Mouse (Mus musculus) lung, adult 2 months (tissue): ENCODE measurements around the gene Abraxas1. TPM values are rescaled to one million over a fixed set of nuclear protein-coding genes. Genes with fewer than 3 reads are reported as not detected.

Source experiments
- DNase-seq: peaks from one replicate; pipeline ENCODE4 v3.0.0; 2022
- H3K4me1 ChIP-seq: fragments of 200-500 bp; 2 replicates; pipeline ENCODE4 v1.6.1; 2011; ENCODE audit warnings: low read length; ENCODE audit not compliant: control insufficient read depth, insufficient read depth
- H3K4me3 ChIP-seq: fragments of 200-500 bp; replicated peaks from 2 replicates; pipeline ENCODE3; 2011; ENCODE audit warnings: low read depth, mild to moderate bottlenecking, control low read depth, low read length; ENCODE audit errors: extremely low read depth
- CTCF ChIP-seq: fragments of 200-500 bp; IDR thresholded peaks from 2 replicates; pipeline ENCODE4 v1.5.1; 2011; ENCODE audit warnings: mild to moderate bottlenecking, low read length, control low read depth; ENCODE audit not compliant: insufficient read depth
- POLR2A ChIP-seq: fragments of 200-500 bp; IDR thresholded peaks from 2 replicates; pipeline ENCODE4 v1.6.1; 2011; ENCODE audit warnings: low read depth, mild to moderate bottlenecking, control low read depth, low read length, borderline replicate concordance; ENCODE audit errors: extremely low read depth
- WGBS: fragments of 180-500 bp; shearing (Covaris S2); methylation state at CpG from one replicate; pipeline ENCODE4 v1.1.7; 2018; 5-methylcytosine and 5-hydroxymethylcytosine counted together
- polyA plus RNA-seq: library from polyadenylated mRNA; depleted of rRNA; stranded (reverse); fragments of >200 nt; gene quantifications from 2 replicates; pipeline ENCODE4 v1.2.3, GENCODE M21; 2012; rRNA removed

Gene Abraxas1
- 1.7 and 3.1 TPM in 2 replicates for polyA plus RNA-seq

- peak within 1 kb of the TSS; percentile 87 for H3K4me3 ChIP-seq
- H3K4me1 ChIP-seq = no peaks in the 10 kb centered on the region
- peak; percentile 77; the same call in 1 of the 2 replicates for TF ChIP-seq POLR2A
- TF ChIP-seq CTCF = no peak
- under 1% methylated on average over 63 of the region's 63 CpGs for WGBS
- peak; percentile 84 for DNase-seq
Measured at GRCm38 (mm10) chr5:100820483-100821184, at the start of gene Abraxas1. TSS of gene Abraxas1 (minus strand) at chr5:100820965.

DNA sequence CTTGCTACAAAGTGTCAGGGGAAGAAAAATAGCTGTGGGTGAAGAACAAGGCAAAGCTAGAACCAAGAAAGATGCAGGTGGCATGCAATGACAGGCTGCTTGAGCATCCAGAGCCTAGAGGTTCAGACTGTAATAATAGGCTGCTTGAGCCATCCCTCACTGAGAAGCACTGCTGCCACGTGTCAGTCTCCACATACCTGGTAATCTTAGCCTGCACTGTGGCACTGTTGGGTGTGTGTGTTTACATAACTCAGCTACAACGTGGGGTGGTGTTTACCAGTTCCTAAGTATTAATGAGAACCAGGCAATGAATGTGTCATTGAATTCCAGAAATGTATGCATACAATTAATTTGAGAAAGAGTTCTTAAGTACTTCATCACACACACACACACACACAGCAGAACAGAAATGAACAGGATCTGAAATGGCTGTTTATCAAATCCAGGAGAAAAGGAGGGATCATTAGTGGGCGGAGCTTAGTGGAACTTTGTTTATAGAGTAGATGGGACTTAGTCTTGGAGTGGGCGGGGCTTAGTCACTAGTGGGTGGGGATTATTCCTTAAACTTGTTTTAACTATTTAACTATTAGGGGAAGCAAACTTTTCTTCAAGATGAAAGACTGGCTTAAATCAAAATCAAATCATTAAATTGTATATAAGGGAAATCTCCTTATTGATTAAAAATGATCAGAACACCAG, 48.6 kb upstream of the Abraxas1 start:
- Histone ChIP-seq H3K4me3 (no peak overlapping the region), H3K4me1 (no peaks in the 10 kb centered on the region)
- TF ChIP-seq POLR2A = no peak
- TF ChIP-seq CTCF = no peak
- WGBS = 50% methylated on average over 4 of the region's 4 CpGs
- DNase-seq = peak; percentile 15

DNA sequence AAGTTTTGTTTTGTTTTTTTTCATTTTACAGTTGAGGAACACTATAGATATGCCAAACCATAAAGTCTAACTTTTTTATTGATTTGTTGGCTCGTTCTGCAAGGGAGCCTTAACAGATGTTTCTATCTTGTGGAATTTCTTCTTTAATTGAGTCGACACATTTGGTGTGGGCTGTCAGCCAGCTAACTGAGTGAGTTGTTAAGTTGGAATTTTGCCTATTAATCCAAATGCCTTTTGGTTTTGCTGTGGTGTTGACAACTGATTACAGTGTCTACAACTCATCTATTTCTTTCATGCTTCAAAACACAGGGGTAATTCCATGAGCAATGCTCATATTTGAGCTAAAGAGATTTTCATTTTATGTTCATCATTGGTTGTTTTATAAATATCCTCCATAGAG, 45.4 kb upstream of the Abraxas1 start:
- H3K4me3 ChIP-seq = no peak overlapping the region
- WGBS = 57% methylated on average over 2 of the region's 2 CpGs
- no peak for TF ChIP-seq CTCF
- no peak for TF ChIP-seq POLR2A
- H3K4me1 ChIP-seq = no peaks in the 10 kb centered on the region
- DNase-seq = no peak

GRCm38 (mm10) chr5:100864438-100864837, 43.7 kb upstream of the Abraxas1 start:
- no peak for DNase-seq
- H3K4me3 ChIP-seq = no peak overlapping the region
- TF ChIP-seq CTCF = no peak
- TF ChIP-seq POLR2A = no peak
- WGBS = 79% methylated on average over 6 of the region's 6 CpGs
- H3K4me1 ChIP-seq = no peaks in the 10 kb centered on the region

DNA sequence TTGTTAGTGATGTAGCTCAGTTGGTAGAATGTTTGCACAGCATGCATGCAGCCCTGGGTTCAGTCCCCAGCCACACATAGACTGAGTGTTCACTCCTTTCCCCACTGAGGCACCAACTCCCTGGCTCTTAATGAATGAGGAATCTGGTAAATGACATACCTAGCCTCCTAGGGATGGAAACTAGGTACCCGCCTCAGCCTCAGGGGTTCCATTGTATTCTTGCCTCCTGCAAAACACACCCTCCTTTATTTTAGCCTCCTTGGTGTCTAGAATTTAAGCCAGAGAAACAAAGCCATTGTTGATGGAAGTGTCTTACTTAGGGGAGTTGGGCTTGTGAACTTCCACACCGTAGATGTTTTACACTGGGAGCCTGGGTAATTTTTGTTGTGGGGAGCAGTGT, 42.3 kb upstream of the Abraxas1 start:
- no peak for TF ChIP-seq CTCF
- TF ChIP-seq POLR2A = no peak
- H3K4me3 ChIP-seq = no peak overlapping the region
- 81% methylated on average over 2 of the region's 2 CpGs for WGBS
- no peak for DNase-seq
- no peaks in the 10 kb centered on the region for H3K4me1 ChIP-seq

GRCm38 (mm10) chr5:100861811-100862210, 41.0 kb upstream of the Abraxas1 start:
- TF ChIP-seq CTCF (no peak), POLR2A (no peak)
- Histone ChIP-seq H3K4me1 (no peaks in the 10 kb centered on the region), H3K4me3 (no peak overlapping the region)
- no peak for DNase-seq
- 77% methylated on average over 7 of the region's 7 CpGs for WGBS

DNA sequence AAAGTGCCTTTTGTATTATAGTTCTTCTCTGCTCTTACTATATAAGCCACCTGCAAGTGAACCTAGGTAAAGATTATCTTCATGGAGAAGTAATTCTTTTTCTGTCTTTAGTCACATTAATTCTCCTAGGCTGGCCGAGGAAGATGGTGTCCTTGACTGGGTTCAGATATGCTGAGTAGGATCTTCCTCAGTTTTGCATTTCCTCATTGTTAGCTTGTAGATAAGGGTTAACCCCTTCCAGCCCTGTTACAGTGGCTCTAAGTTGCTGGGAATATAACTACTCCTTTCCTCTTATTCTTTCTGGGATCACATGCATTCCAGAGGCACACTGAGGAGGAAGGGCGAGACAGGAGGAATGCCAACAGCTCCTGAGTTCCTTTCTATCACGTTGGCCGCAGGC, 40.4 kb upstream of the Abraxas1 start:
- no peak overlapping the region for H3K4me3 ChIP-seq
- TF ChIP-seq CTCF = no peak
- TF ChIP-seq POLR2A = no peak
- no peak for DNase-seq

DNA sequence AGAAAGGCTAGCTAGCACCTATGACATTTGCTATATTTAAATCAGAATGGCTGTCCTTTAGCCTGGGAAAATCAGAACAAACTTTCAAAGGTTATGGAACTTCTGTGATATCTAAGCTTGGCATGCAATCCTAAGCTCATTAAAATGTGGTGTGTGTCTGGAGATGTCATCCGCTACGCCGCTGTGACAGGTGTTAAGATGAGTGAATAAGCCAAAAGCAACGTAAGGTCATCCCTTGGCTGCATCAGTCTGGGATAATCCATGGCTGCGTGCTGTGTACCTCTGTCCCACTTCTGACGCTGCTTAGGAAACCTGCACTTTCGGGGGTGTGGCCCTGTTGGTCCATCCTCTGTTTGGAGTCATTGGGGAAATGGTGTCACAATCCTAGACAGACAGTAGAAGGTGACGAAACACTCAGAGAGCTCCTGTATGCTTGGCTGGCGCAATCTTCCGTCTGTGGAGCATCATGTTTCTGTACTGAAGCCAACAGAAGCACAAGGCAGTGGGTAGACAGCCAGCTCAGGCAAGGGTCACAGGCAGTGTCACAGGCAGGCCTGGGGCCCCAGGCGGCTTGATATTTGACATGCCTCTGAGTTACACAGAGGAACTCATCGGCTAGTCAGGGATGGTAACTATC, 39.8 kb upstream of the Abraxas1 start:
- Histone ChIP-seq H3K4me3 (no peak overlapping the region), H3K4me1 (no peaks in the 10 kb centered on the region)
- DNase-seq = peak; percentile 24
- WGBS = 57% methylated on average over 12 of the region's 12 CpGs
- no peak for TF ChIP-seq POLR2A

More for the DNA sequence above, 40.4 kb upstream of the Abraxas1 start:
- WGBS = 35% methylated on average over 4 of the region's 4 CpGs
- no peaks in the 10 kb centered on the region for H3K4me1 ChIP-seq

GRCm38 (mm10) chr5:100856552-100856951, 35.8 kb upstream of the Abraxas1 start:
- Histone ChIP-seq H3K4me1 (no peaks in the 10 kb centered on the region), H3K4me3 (no peak overlapping the region)
- TF ChIP-seq POLR2A (no peak), CTCF (no peak)
- no peak for DNase-seq
- WGBS = 71% methylated on average over 3 of the region's 3 CpGs
